Mouse (Mus musculus) liver, embryonic 14.5 days (tissue): ENCODE data around the gene Mrpl55. TPM values are rescaled to one million over a fixed set of nuclear protein-coding genes. Genes with fewer than 3 reads are reported as not detected.

ENCODE experiments used
- ATAC-seq: fragments of 200-750 bp; cut with Nextera tagmentation; 2 replicates; pipeline ENCODE4 v1.8.0; 2017; ENCODE audit warnings: moderate number of reproducible peaks, mild to moderate bottlenecking, moderate library complexity; ENCODE audit not compliant: insufficient read depth
- DNase-seq, 3 experiments: peaks; one replicate each; pipeline ENCODE4 v3.0.0-alpha.2; 2012 to 2013; ENCODE audit warnings: low read depth in 3 of 3, low spot score in 3 of 3
- H3K27ac ChIP-seq: fragments of 300-500 bp; sonication (generic); 2 replicates; pipeline ENCODE4 v1.5.1; 2014; ENCODE audit warnings: moderate library complexity, mild to moderate bottlenecking, control low read depth, inconsistent platforms
- H3K27me3 ChIP-seq: fragments of 300-500 bp; sonication (generic); 2 replicates; pipeline ENCODE4 v1.6.1; 2014; ENCODE audit warnings: mild to moderate bottlenecking, low read length, moderate library complexity; ENCODE audit not compliant: control insufficient read depth, insufficient read depth
- H3K36me3 ChIP-seq: fragments of 300-500 bp; sonication (generic); replicated peaks from 2 replicates; pipeline ENCODE4 v1.6.1; 2014; ENCODE audit warnings: low read depth; ENCODE audit not compliant: control insufficient read depth, insufficient read depth
- H3K4me1 ChIP-seq, 2 experiments: fragments of 200-500 bp in 1 of 2; fragments of 300-500 bp in 1 of 2; sonication (generic) in 1 of 2; replicated peaks; 2 replicates each; pipeline ENCODE4 v1.6.1; 2012 to 2014; ENCODE audit warnings: antibody characterized with exemption in 1 of 2, inconsistent platforms in 1 of 2, low read length in 1 of 2; ENCODE audit not compliant: control insufficient read depth in 2 of 2, insufficient read depth in 2 of 2
- H3K4me2 ChIP-seq: fragments of 300-500 bp; sonication (generic); 2 replicates; pipeline ENCODE4 v1.6.1; 2014; ENCODE audit warnings: low read depth, mild to moderate bottlenecking, control low read depth, moderate library complexity
- H3K4me3 ChIP-seq, 2 experiments: fragments of 200-500 bp in 1 of 2; fragments of 300-500 bp in 1 of 2; sonication (generic) in 1 of 2; 2 replicates each; pipeline ENCODE4 v1.5.1; 2012 to 2014; ENCODE audit warnings: low read depth in 2 of 2, low read length in 2 of 2, mild to moderate bottlenecking in 2 of 2, control low read depth in 1 of 2, inconsistent platforms in 1 of 2, moderate library complexity in 1 of 2; ENCODE audit not compliant: insufficient read depth in 1 of 2
- H3K9ac ChIP-seq: fragments of 300-500 bp; sonication (generic); replicated peaks from 2 replicates; pipeline ENCODE4 v1.6.1; 2014; ENCODE audit warnings: mild to moderate bottlenecking, control low read depth, moderate library complexity
- H3K9me3 ChIP-seq: fragments of 300-500 bp; sonication (generic); 2 replicates; pipeline ENCODE4 v1.6.1; 2016; ENCODE audit warnings: low read length, mixed read lengths; ENCODE audit not compliant: control insufficient read depth
- CTCF ChIP-seq: IDR thresholded peaks from 2 replicates; pipeline ENCODE4 v1.5.1; 2016; ENCODE audit warnings: antibody characterized with exemption, low read depth, control low read depth
- EP300 ChIP-seq: IDR thresholded peaks from 2 replicates; pipeline ENCODE4 v1.6.1; 2016; ENCODE audit warnings: antibody characterized with exemption, low read depth
- WGBS: fragments of 180-500 bp; shearing (Covaris S2); extraction: QIAGEN DNeasy Blood & Tissue Kit; methylation state at CpG from one replicate; pipeline ENCODE4 v1.1.7; 2014; ENCODE audit not compliant: insufficient replicate concordance; 5-methylcytosine and 5-hydroxymethylcytosine counted together
- polyA plus RNA-seq, 2 experiments: library from polyadenylated mRNA; depleted of rRNA in 1 of 2; stranded (reverse) in 1 of 2; unstranded in 1 of 2; fragments of >200 nt; fragmentation: Nextera tagmentation in 1 of 2; extraction: Ambion mirVana in 1 of 2; gene quantifications; 2 replicates each; pipeline versions ENCODE4 v1.2.1 to v1.2.3; 2012 to 2014

The Mrpl55 gene
- polyA plus RNA-seq, 2 experiments, result 25.3 to 56.8 TPM

GRCm38 (mm10) chr11:59226787-59227603 lies 24.7 kb downstream of the Mrpl55 start:
- no peak for DNase-seq
- Histone ChIP-seq H3K27ac (peak overlapping the region; percentile 83), H3K4me2 (peak overlapping the region; percentile 97), H3K27me3 (no peaks in the 10 kb centered on the region), H3K9me3 (no peaks in the 10 kb centered on the region), H3K4me1 (peaks cover 37 to 47% of the 10 kb centered on the region in 2 experiments), H3K36me3 (peaks cover 5% of the 10 kb centered on the region), H3K9ac (peak overlapping the region; percentile 100), H3K4me3 (peak overlapping the region; percentile 93 to 100)
- TF ChIP-seq CTCF (no peak), EP300 (no peak)
- ATAC-seq, result no peak
- WGBS, result 2% methylated on average over 21 of the region's 21 CpGs

- DNase-seq (no peak), ATAC-seq (peak; percentile 75)
- TF ChIP-seq CTCF (no peak), EP300 (no peak)
- Histone ChIP-seq H3K4me1 (peaks cover 37 to 42% of the 10 kb centered on the region in 2 experiments), H3K4me2 (peak overlapping the region; percentile 97), H3K9ac (peak overlapping the region; percentile 100), H3K9me3 (no peaks in the 10 kb centered on the region), H3K4me3 (peak overlapping the region; percentile 93 to 100), H3K27me3 (no peaks in the 10 kb centered on the region), H3K36me3 (peaks cover 5% of the 10 kb centered on the region), H3K27ac (peak overlapping the region; percentile 83)
- WGBS, result under 1% methylated on average over 51 of the region's 51 CpGs
Measured at GRCm38 (mm10) chr11:59227604-59228121, 25.4 kb downstream of the Mrpl55 start.

GRCm38 (mm10) chr11:59228122-59228953 lies 26.1 kb downstream of the Mrpl55 start, which contains the start of gene Arf1:
Arf1 (minus strand) TSS chr11:59228270.
- Histone ChIP-seq H3K9ac (peak within 1 kb of the TSS; percentile 100), H3K27ac (peak within 1 kb of the TSS; percentile 83), H3K4me1 (peaks cover 31 to 40% of the 10 kb centered on the region in 2 experiments), H3K27me3 (no peaks in the 10 kb centered on the region), H3K9me3 (no peaks in the 10 kb centered on the region), H3K4me3 (peak within 1 kb of the TSS; percentile 93 to 100), H3K36me3 (peaks cover 5% of the 10 kb centered on the region), H3K4me2 (peak within 1 kb of the TSS; percentile 97)
- 3% methylated on average over 59 of the region's 59 CpGs for WGBS
- DNase-seq (peak; percentile 91 to 93 (median 91)), ATAC-seq (peak; percentile 94)
- TF ChIP-seq EP300 (no peak), CTCF (no peak)

GRCm38 (mm10) chr11:59230144-59230760 lies 28.0 kb downstream of the Mrpl55 start:
- Histone ChIP-seq H3K36me3 (no peaks in the 10 kb centered on the region), H3K9ac (no peak overlapping the region), H3K4me1 (peaks cover 18 to 30% of the 10 kb centered on the region in 2 experiments), H3K27ac (no peak overlapping the region), H3K27me3 (no peaks in the 10 kb centered on the region), H3K4me2 (no peak overlapping the region), H3K9me3 (no peaks in the 10 kb centered on the region), H3K4me3 (no peak overlapping the region)
- TF ChIP-seq CTCF (peak; percentile 93), EP300 (no peak)
- DNase-seq, result peak in 1 of 3 experiments; percentile 49
- ATAC-seq, result no peak
- 11% methylated on average over 7 of the region's 7 CpGs for WGBS
